Mouse (Mus musculus): Measurements from ENCODE around the gene Kcnf1. TPM values are rescaled to one million over a fixed set of nuclear protein-coding genes. Genes with fewer than 3 reads are reported as not detected.

The Kcnf1 gene
- total and polyA plus RNA-seq, 2 experiments: not detected

DNA sequence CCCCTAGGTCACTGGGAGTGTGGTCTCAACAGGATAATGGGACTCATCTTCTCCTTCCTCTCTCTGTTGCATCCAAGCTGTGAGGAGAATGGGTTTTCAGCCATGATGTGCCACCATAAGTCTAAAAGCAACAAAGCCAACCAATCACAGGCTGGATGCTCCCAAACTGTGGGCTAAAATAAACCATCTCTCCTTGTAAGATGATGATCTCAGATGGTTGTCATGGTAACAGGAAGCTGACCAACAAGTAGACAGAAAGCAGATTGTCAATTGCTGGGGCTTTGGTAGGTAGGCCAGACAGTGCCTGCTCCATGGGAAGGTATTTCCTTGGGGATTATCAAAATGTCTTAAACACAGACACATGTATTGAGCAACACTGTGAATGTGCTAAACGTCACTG is 20.9 kb downstream of the Kcnf1 start:
- H3K4me3 ChIP-seq (ENCODE audit: insufficient read depth, low read depth, low read length): no peak overlapping the region
- H3K27ac ChIP-seq (replicated peaks; ENCODE audit: insufficient read depth, low read depth, low read length): no peak overlapping the region
- H3K36me3 ChIP-seq (ENCODE audit: control insufficient read depth, insufficient read depth, low read length): no peaks in the 10 kb centered on the region
- no peaks in the 10 kb centered on the region for H3K4me1 ChIP-seq (ENCODE audit: control insufficient read depth, insufficient read depth, low read length)
- no peak for DNase-seq (ENCODE audit: extremely low read depth, low read depth, low spot score)
- H3K9ac ChIP-seq (ENCODE audit: low read depth, low read length): no peak overlapping the region
- no peaks in the 10 kb centered on the region for H3K27me3 ChIP-seq (ENCODE audit: control insufficient read depth, insufficient read depth, low read length)
- H3K79me2 ChIP-seq (ENCODE audit: control insufficient read depth, insufficient read depth, low read length): no peaks in the 10 kb centered on the region
- no peak for TF ChIP-seq POLR2A (IDR thresholded peaks at IDR 0.05; ENCODE audit: extremely low read depth, insufficient read depth, low read length)
- no peak for TF ChIP-seq CTCF (IDR thresholded peaks at IDR 0.05; ENCODE audit: low read depth, low read length)
- 67% methylated on average over 1 of the region's 1 CpGs for WGBS

DNA sequence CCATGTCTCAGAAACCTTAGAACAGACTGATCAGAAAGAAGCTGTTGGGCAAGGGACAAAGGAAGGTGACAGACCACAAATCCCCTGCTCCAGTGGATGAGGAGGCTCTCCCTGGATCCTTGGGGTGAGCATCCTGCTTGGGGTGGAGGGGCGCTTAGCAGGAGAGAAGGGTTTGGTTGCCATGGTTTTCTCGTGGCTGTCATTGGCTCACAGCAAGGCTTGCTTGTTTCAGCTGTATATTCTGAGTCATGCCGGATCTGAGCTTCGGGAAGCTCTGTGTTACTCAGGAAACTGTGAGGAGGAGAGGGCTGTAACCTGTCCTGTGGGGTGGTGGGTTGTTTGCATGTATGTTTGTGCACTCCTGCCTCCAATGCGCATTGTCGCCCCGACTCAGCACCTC is 23.8 kb downstream of the Kcnf1 start:
- no peak for TF ChIP-seq CTCF (IDR thresholded peaks at IDR 0.05; ENCODE audit: low read depth, low read length)
- no peak for TF ChIP-seq POLR2A (IDR thresholded peaks at IDR 0.05; ENCODE audit: extremely low read depth, insufficient read depth, low read length)
- Histone ChIP-seq H3K36me3 (ENCODE audit: control insufficient read depth, insufficient read depth, low read length) (no peaks in the 10 kb centered on the region), H3K4me1 (ENCODE audit: control insufficient read depth, insufficient read depth, low read length) (no peaks in the 10 kb centered on the region), H3K27ac (replicated peaks; ENCODE audit: insufficient read depth, low read depth, low read length) (no peak overlapping the region), H3K4me3 (ENCODE audit: insufficient read depth, low read depth, low read length) (no peak overlapping the region), H3K79me2 (ENCODE audit: control insufficient read depth, insufficient read depth, low read length) (no peaks in the 10 kb centered on the region), H3K27me3 (ENCODE audit: control insufficient read depth, insufficient read depth, low read length) (no peaks in the 10 kb centered on the region), H3K9ac (ENCODE audit: low read depth, low read length) (no peak overlapping the region)
- DNase-seq (ENCODE audit: extremely low read depth, low read depth, low spot score): no peak
- 83% methylated on average over 7 of the region's 7 CpGs for WGBS

GRCm38 (mm10) chr12:17148920-17149319 is 27.8 kb downstream of the Kcnf1 start:
- Histone ChIP-seq H3K36me3 (ENCODE audit: control insufficient read depth, insufficient read depth, low read length) (no peaks in the 10 kb centered on the region), H3K9ac (ENCODE audit: low read depth, low read length) (no peak overlapping the region), H3K79me2 (ENCODE audit: control insufficient read depth, insufficient read depth, low read length) (no peaks in the 10 kb centered on the region), H3K4me1 (ENCODE audit: control insufficient read depth, insufficient read depth, low read length) (no peaks in the 10 kb centered on the region), H3K4me3 (ENCODE audit: insufficient read depth, low read depth, low read length) (no peak overlapping the region), H3K27ac (replicated peaks; ENCODE audit: insufficient read depth, low read depth, low read length) (no peak overlapping the region), H3K27me3 (ENCODE audit: control insufficient read depth, insufficient read depth, low read length) (no peaks in the 10 kb centered on the region)
- DNase-seq (ENCODE audit: extremely low read depth, low read depth, low spot score): no peak
- 71% methylated on average over 10 of the region's 10 CpGs for WGBS
- no peak for TF ChIP-seq CTCF (IDR thresholded peaks at IDR 0.05; ENCODE audit: low read depth, low read length)
- no peak for TF ChIP-seq POLR2A (IDR thresholded peaks at IDR 0.05; ENCODE audit: extremely low read depth, insufficient read depth, low read length)

DNA sequence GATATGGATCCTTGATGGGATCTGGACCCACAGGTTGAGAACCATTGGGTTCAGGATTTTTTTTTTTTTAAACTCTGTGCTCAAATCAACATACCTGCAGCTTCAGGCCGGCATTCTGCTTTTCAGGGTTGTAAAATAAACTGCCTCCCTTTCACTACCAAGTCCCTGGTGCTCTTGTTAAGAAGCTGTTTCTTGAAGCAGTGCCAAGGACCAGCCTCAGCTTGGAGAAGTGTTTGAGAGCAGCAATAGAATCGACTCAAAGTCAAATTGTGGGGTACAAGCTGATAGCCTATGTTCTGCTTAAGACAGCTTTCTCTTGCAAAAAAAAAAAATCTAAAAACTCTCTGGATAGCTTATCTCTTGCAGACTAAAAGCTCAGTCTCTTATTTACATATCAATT is 34.9 kb downstream of the Kcnf1 start:
- DNase-seq (ENCODE audit: extremely low read depth, low read depth, low spot score): no peak
- H3K27me3 ChIP-seq (ENCODE audit: control insufficient read depth, insufficient read depth, low read length): no peaks in the 10 kb centered on the region
- H3K27ac ChIP-seq (replicated peaks; ENCODE audit: insufficient read depth, low read depth, low read length): no peak overlapping the region
- no peaks in the 10 kb centered on the region for H3K4me1 ChIP-seq (ENCODE audit: control insufficient read depth, insufficient read depth, low read length)
- no peak for TF ChIP-seq POLR2A (IDR thresholded peaks at IDR 0.05; ENCODE audit: extremely low read depth, insufficient read depth, low read length)
- TF ChIP-seq CTCF (IDR thresholded peaks at IDR 0.05; ENCODE audit: low read depth, low read length): no peak
- H3K9ac ChIP-seq (ENCODE audit: low read depth, low read length): no peak overlapping the region
- no peaks in the 10 kb centered on the region for H3K79me2 ChIP-seq (ENCODE audit: control insufficient read depth, insufficient read depth, low read length)
- WGBS: 36% methylated on average over 2 of the region's 2 CpGs
- no peak overlapping the region for H3K4me3 ChIP-seq (ENCODE audit: insufficient read depth, low read depth, low read length)
- H3K36me3 ChIP-seq (ENCODE audit: control insufficient read depth, insufficient read depth, low read length): no peaks in the 10 kb centered on the region

DNA sequence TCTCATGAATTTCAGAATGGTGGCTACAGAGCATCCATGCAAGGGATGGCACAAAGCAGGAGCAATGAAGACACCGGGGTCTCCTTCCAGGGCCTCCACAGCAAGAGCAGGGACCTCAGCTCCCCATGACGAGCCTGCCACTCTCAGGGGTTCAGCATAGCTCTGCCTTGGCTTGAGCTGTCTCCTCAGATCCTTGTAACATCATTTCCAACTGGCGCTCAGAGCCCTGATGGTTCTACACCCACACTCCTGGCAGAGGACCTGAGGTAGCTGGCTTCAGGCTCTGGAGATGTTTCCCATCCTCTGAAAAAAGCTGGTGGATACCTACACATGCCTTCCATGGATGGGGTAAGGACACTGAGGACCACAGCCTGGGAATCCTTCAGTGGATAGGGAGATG is 36.3 kb downstream of the Kcnf1 start:
- no peak for DNase-seq (ENCODE audit: extremely low read depth, low read depth, low spot score)

GRCm38 (mm10) chr12:17134546-17135096 is 42.1 kb downstream of the Kcnf1 start:
- 70% methylated on average over 9 of the region's 9 CpGs for WGBS
- Histone ChIP-seq H3K4me1 (ENCODE audit: control insufficient read depth, insufficient read depth, low read length) (no peaks in the 10 kb centered on the region), H3K36me3 (ENCODE audit: control insufficient read depth, insufficient read depth, low read length) (no peaks in the 10 kb centered on the region), H3K4me3 (ENCODE audit: insufficient read depth, low read depth, low read length) (no peak overlapping the region), H3K27me3 (ENCODE audit: control insufficient read depth, insufficient read depth, low read length) (no peaks in the 10 kb centered on the region), H3K9ac (ENCODE audit: low read depth, low read length) (no peak overlapping the region), H3K27ac (replicated peaks; ENCODE audit: insufficient read depth, low read depth, low read length) (no peak overlapping the region), H3K79me2 (ENCODE audit: control insufficient read depth, insufficient read depth, low read length) (no peaks in the 10 kb centered on the region)
- DNase-seq (ENCODE audit: extremely low read depth, low read depth, low spot score): no peak
- TF ChIP-seq POLR2A (IDR thresholded peaks at IDR 0.05; ENCODE audit: extremely low read depth, insufficient read depth, low read length) (no peak), CTCF (IDR thresholded peaks at IDR 0.05; ENCODE audit: low read depth, low read length) (no peak)

More for the DNA sequence above, 36.3 kb downstream of the Kcnf1 start:
- Histone ChIP-seq H3K4me3 (ENCODE audit: insufficient read depth, low read depth, low read length) (no peak overlapping the region), H3K9ac (ENCODE audit: low read depth, low read length) (no peak overlapping the region), H3K27ac (replicated peaks; ENCODE audit: insufficient read depth, low read depth, low read length) (no peak overlapping the region), H3K27me3 (ENCODE audit: control insufficient read depth, insufficient read depth, low read length) (no peaks in the 10 kb centered on the region), H3K4me1 (ENCODE audit: control insufficient read depth, insufficient read depth, low read length) (no peaks in the 10 kb centered on the region), H3K36me3 (ENCODE audit: control insufficient read depth, insufficient read depth, low read length) (no peaks in the 10 kb centered on the region), H3K79me2 (ENCODE audit: control insufficient read depth, insufficient read depth, low read length) (no peaks in the 10 kb centered on the region)
- TF ChIP-seq CTCF (IDR thresholded peaks at IDR 0.05; ENCODE audit: low read depth, low read length) (no peak), POLR2A (IDR thresholded peaks at IDR 0.05; ENCODE audit: extremely low read depth, insufficient read depth, low read length) (no peak)
- 69% methylated on average over 3 of the region's 3 CpGs for WGBS

Measured in liver, adult 2 months (tissue).